Mouse (Mus musculus) hindbrain, embryonic 11.5 days (tissue): Measurements from ENCODE around the gene Ptgds. TPM values are rescaled to one million over a fixed set of nuclear protein-coding genes. Genes with fewer than 3 reads are reported as not detected.

Source experiments
- ATAC-seq: fragments of 200-750 bp; cut with Nextera tagmentation; 2 replicates; pipeline ENCODE4 v1.8.0; 2017; ENCODE audit warnings: mild to moderate bottlenecking, moderate TSS enrichment, moderate library complexity; ENCODE audit not compliant: low FRiP score
- DNase-seq: peaks from one replicate; pipeline ENCODE4 v3.0.0-alpha.2; 2015; ENCODE audit warnings: low spot score
- H3K27ac ChIP-seq: fragments of 300-500 bp; sonication (generic); 2 replicates; pipeline ENCODE4 v1.5.1; 2014; ENCODE audit warnings: mild to moderate bottlenecking, low read depth, low read length
- H3K27me3 ChIP-seq: fragments of 300-500 bp; sonication (generic); 2 replicates; pipeline ENCODE4 v1.6.1; 2014; ENCODE audit warnings: mild to moderate bottlenecking, low read length, moderate library complexity, mixed read lengths; ENCODE audit not compliant: control insufficient read depth, insufficient read depth
- H3K36me3 ChIP-seq: fragments of 300-500 bp; sonication (generic); 2 replicates; pipeline ENCODE4 v1.6.1; 2014; ENCODE audit warnings: mild to moderate bottlenecking, low read length, moderate library complexity, mixed read lengths; ENCODE audit not compliant: control insufficient read depth, insufficient read depth
- H3K4me1 ChIP-seq: fragments of 300-500 bp; sonication (generic); replicated peaks from 2 replicates; pipeline ENCODE4 v1.6.1; 2014; ENCODE audit warnings: low read length, mixed read lengths; ENCODE audit not compliant: control insufficient read depth, insufficient read depth
- H3K4me2 ChIP-seq: fragments of 300-500 bp; sonication (generic); replicated peaks from 2 replicates; pipeline ENCODE4 v1.6.1; 2014; ENCODE audit warnings: mild to moderate bottlenecking, low read depth, low read length
- H3K4me3 ChIP-seq: fragments of 300-500 bp; sonication (generic); 2 replicates; pipeline ENCODE4 v1.5.1; 2014; ENCODE audit warnings: low read depth, low read length
- H3K9ac ChIP-seq: fragments of 300-500 bp; sonication (generic); 2 replicates; pipeline ENCODE4 v1.6.1; 2014; ENCODE audit warnings: low read depth, low read length
- H3K9me3 ChIP-seq: fragments of 300-500 bp; sonication (generic); 2 replicates; pipeline ENCODE4 v1.6.1; 2016; ENCODE audit warnings: low read length; ENCODE audit not compliant: control insufficient read depth
- WGBS: fragments of 180-500 bp; shearing (Covaris S2); extraction: QIAGEN DNeasy Blood & Tissue Kit; methylation state at CpG from one replicate; pipeline ENCODE4 v1.1.7; 2014; 5-methylcytosine and 5-hydroxymethylcytosine counted together
- polyA plus RNA-seq: library from polyadenylated mRNA; unstranded; fragments of >200 nt; fragmentation: Nextera tagmentation; extraction: Ambion mirVana; gene quantifications from 2 replicates; pipeline ENCODE4 v1.2.1, GENCODE M21; 2014

Ptgds gene
- polyA plus RNA-seq, 1 experiment from 2014 or later = 0.39 TPM

DNA sequence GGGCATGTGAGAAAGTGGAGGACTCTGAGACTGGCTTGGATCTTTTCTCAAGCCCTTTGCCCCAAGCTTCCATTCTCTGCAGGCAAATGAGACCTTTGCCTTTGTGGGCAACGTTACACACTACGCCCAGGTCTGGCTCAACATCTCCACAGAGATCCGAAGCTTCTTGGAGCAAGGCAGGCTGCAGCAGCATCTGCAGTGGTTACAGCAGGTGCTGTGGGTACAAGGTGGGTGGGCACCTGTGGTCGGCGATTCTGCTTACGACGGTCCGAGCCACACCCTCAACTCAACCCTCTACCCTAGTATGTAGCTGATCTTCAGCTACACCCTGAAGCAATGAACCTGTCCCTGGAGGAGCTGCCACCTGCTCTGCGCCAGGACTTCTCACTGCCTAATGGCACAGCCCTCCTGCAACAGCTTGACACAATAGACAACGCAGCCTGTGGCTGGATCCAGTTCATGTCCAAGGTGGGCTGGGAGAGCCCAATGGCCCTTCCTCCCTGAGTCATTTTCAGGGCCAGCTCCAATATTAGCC, 33.5 kb downstream of the Ptgds start:
- Histone ChIP-seq H3K4me1 (no peaks in the 10 kb centered on the region), H3K27me3 (no peaks in the 10 kb centered on the region), H3K9me3 (no peaks in the 10 kb centered on the region), H3K9ac (no peak overlapping the region), H3K4me2 (no peak overlapping the region), H3K36me3 (no peaks in the 10 kb centered on the region; the same call in 1 of the 2 replicates), H3K4me3 (no peak overlapping the region), H3K27ac (no peak overlapping the region)
- ATAC-seq (no peak), DNase-seq (no peak)
- 94% methylated on average over 10 of the region's 10 CpGs for WGBS

DNA sequence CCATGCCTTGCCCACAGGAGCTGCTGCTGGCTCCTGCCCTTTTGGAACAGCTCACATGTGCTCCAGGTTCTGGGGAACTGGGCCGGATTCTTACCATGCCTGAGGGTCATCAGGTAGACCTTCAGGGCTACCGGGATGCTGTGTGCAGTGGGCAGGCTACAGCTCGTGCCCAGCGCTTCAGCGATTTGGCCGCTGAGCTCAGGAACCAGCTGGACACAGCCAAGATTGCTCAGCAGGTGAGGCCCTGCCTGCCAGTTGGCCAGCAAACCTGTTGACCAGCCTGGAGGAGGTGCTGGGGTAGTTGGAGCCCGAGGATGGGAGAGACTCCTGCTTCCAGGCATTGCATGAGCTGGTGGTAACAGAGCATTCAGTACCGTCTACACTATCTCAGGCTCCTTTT, 35.6 kb downstream of the Ptgds start:
- DNase-seq = no peak
- H3K4me3 ChIP-seq = no peak overlapping the region

DNA sequence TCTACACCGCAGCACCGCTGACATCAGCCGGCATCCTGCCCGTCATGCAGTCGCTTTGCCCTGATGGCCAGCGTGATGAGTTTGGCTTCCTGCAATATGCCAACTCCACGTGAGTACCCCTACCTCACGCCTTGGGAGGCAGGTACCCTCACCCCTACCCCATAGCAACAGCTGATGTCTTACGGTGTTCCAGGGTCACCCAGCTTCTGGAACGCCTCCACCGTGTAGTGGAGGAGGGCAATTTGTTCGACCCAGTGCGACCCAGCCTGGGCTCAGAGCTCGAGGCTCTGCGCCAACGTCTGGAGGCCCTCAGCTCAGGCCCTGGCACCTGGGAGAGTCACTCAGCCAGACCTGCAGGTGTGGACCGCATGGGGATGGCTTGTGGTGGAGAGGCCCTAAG, 36.7 kb downstream of the Ptgds start:
- ATAC-seq = no peak
- no peaks in the 10 kb centered on the region for H3K9me3 ChIP-seq
- no peak for DNase-seq
- H3K27me3 ChIP-seq = no peaks in the 10 kb centered on the region; the same call in none of the 2 replicates
- H3K4me1 ChIP-seq = peaks cover 3% of the 10 kb centered on the region; the same call in 1 of the 2 replicates
- no peaks in the 10 kb centered on the region; the same call in 1 of the 2 replicates for H3K36me3 ChIP-seq
- H3K4me2 ChIP-seq = no peak overlapping the region
- H3K9ac ChIP-seq = no peak overlapping the region
- 91% methylated on average over 17 of the region's 17 CpGs for WGBS
- H3K4me3 ChIP-seq = no peak overlapping the region
- H3K27ac ChIP-seq = no peak overlapping the region

More for the DNA sequence above, 35.6 kb downstream of the Ptgds start:
- Histone ChIP-seq H3K9me3 (no peaks in the 10 kb centered on the region), H3K27ac (no peak overlapping the region), H3K9ac (no peak overlapping the region), H3K4me1 (peaks cover 3% of the 10 kb centered on the region; the same call in 1 of the 2 replicates), H3K4me2 (no peak overlapping the region), H3K36me3 (no peaks in the 10 kb centered on the region; the same call in 1 of the 2 replicates), H3K27me3 (no peaks in the 10 kb centered on the region; the same call in none of the 2 replicates)
- 91% methylated on average over 8 of the region's 8 CpGs for WGBS
- no peak for ATAC-seq

DNA sequence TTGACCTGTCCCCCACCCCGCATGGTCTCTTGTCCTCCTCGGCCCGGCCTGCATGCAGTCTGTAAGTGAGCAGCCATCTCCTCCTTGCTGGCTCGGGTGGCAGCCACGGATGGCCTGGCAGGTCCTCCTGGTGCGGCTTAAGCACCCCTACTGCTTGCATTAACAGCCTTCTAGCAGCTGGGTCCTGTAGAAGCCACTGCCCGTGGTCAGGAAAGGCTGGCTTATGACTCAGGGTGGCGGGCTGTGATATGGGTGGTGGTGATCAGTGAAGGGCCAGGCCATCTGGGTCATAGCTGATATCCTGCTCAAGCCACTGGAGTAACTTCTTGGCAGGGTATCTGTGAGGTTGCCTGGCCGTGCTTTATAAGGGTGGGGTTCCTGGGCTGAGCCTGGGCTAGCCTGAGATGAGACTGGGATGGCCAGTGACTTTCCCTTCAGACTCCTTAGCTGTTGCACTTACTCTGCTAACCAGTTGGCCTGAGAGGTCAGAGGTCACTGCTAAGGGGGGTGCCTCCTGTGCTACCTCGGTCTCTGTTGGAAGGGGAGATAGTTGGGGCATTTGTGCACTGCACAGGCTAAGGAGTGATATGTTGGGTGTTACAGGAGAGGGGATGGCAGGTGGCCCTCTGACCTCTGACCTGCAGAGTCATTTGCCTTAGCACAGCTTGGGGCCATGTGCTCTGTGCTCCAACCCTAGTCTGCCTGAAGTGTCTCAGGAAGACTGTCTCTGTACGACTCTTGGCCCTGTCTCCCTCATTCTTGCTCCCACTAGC, 37.3 kb downstream of the Ptgds start:
- ATAC-seq (no peak), DNase-seq (no peak)
- H3K4me2 ChIP-seq = no peak overlapping the region
- H3K27me3 ChIP-seq = no peaks in the 10 kb centered on the region; the same call in none of the 2 replicates
- no peaks in the 10 kb centered on the region; the same call in 1 of the 2 replicates for H3K36me3 ChIP-seq
- 83% methylated on average over 11 of the region's 11 CpGs for WGBS
- H3K27ac ChIP-seq = no peak overlapping the region
- H3K9me3 ChIP-seq = no peaks in the 10 kb centered on the region
- H3K9ac ChIP-seq = no peak overlapping the region
- H3K4me3 ChIP-seq = no peak overlapping the region
- peaks cover 3% of the 10 kb centered on the region; the same call in 1 of the 2 replicates for H3K4me1 ChIP-seq

DNA sequence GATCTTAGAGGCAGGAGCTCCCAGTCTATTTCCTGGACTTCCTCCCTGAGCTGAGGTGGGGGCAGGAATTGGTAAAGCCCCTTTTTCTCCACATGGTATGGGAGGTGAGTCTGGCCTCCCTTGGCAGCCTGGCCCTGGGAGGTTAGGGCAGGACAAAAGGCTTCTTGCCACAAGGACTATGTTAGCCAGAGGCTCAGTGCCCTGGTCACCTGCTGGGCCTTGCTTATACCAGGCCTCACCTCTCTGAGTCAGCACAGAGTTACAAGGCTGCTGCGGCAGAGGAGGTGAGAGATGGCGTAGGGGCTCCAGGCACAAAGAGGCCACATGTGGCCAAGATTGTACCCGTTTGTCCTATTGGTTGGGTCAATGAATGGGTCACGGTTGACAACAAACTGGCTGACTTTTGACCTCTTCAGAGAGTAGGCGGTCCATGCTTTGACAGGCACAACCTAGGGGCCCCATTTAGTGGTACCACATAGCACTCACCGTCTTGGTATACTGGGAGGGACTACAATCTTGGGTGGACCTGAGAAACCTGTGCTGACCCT, 38.5 kb downstream of the Ptgds start:
- H3K9ac ChIP-seq = no peak overlapping the region
- H3K36me3 ChIP-seq = no peaks in the 10 kb centered on the region; the same call in 1 of the 2 replicates
- peaks cover 2% of the 10 kb centered on the region for H3K27me3 ChIP-seq
- H3K4me3 ChIP-seq = no peak overlapping the region
- no peak overlapping the region for H3K27ac ChIP-seq
- 28% methylated on average over 6 of the region's 6 CpGs for WGBS
- H3K4me1 ChIP-seq = peaks cover 3% of the 10 kb centered on the region; the same call in 1 of the 2 replicates
- DNase-seq = no peak
- H3K4me2 ChIP-seq = no peak overlapping the region
- no peak for ATAC-seq
- H3K9me3 ChIP-seq = no peaks in the 10 kb centered on the region

DNA sequence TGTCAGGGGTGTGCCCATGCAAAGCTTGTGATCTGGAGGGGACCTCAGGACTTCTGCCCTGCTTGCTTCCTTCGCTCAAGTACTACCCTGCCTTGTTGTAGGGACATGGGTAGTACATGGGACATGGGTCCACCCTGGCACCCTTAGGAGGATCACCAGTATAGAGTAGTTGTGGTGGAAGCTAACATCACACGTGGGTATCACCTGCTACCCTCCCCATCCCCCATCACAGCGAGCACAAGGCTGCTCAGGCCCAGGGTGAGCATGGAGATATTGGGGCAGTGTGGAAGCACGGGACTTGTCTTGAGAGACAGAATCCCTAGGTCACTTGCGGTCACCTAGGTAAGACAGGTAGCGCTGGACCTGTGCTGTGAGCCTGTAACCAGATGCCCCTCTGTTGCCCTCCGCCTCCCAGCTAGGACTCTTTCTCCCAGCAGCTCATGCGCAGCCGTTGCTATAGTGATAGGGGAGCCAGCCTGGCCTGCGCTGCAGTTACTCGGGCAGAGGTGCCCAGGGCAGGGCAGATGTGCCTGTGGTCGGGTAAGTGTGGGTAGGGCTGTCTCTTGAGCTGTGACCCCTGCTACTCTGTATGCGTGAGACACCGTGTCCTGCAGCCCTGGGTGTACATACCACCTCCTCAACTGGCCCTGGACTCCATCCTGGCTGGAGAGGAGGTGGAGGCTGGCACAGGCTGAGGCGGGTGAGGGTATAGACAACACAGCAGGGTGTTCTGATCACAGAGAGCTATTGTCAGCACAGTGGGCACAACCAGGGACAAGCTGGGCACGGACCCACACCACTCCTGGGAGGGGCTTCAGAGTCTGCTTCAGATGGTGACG, 39.2 kb downstream of the Ptgds start:
- no peak overlapping the region for H3K4me3 ChIP-seq
- H3K9ac ChIP-seq = peak overlapping the region; percentile 15; the same call in 1 of the 2 replicates
- no peak overlapping the region for H3K27ac ChIP-seq
- no peaks in the 10 kb centered on the region for H3K9me3 ChIP-seq
- H3K4me2 ChIP-seq = no peak overlapping the region
- DNase-seq = no peak
- WGBS = 65% methylated on average over 17 of the region's 17 CpGs
- ATAC-seq = no peak
- H3K36me3 ChIP-seq = no peaks in the 10 kb centered on the region; the same call in 1 of the 2 replicates
- peaks cover 3% of the 10 kb centered on the region; the same call in 1 of the 2 replicates for H3K4me1 ChIP-seq
- H3K27me3 ChIP-seq = peaks cover 6% of the 10 kb centered on the region

DNA sequence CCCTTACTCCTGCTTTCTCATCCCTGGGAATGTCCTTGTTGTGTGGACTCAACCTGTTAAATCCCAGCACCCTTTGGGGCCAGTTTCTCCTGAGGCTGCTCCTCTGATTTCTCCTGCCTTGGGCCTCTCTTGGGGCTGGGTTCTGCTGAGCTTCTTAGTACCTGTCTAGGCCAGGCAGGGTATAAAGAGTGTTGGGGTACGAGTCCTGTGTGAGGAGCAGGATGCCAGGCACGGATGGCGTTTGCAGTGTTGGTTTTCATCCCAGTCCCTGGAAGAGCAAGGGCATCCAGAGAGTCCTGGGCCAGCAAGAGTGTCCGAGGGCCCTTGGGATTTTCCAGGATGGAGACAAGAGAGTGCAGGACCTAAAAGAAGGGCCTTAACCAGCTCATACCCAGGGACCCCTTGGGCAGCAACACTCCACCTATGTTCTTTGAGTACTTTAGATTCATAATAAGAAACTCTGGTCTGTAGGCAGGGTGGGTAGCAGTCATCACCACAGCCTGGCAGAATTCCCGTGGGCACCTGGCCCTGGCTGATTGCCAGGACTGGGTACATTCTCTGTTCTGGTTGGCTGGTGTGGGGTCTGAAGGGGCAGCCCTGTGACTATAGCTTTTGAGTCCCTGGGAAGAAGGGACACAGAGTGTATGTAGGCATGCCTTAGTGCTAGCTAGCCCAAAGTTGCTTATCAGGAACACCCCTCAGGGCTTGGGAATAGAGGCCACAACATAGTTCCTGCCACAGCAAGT, 40.2 kb downstream of the Ptgds start:
- Histone ChIP-seq H3K27me3 (peaks cover 13% of the 10 kb centered on the region), H3K9ac (peak overlapping the region; percentile 87; the same call in 1 of the 2 replicates), H3K27ac (no peak overlapping the region), H3K4me3 (peak overlapping the region; percentile 75; the same call in 1 of the 2 replicates), H3K36me3 (no peaks in the 10 kb centered on the region), H3K4me2 (peak overlapping the region; percentile 72), H3K9me3 (no peaks in the 10 kb centered on the region), H3K4me1 (peaks cover 3% of the 10 kb centered on the region; the same call in 1 of the 2 replicates)
- WGBS = 85% methylated on average over 5 of the region's 5 CpGs
- DNase-seq (no peak), ATAC-seq (no peak)
